Mouse (Mus musculus): Measurements from ENCODE around the gene Fam57a. TPM values are rescaled to one million over a fixed set of nuclear protein-coding genes. Genes with fewer than 3 reads are reported as not detected.

Gene Fam57a
- total RNA-seq (2021) = 1 to 10 TPM; 6.3 to 6.6 TPM
- long read RNA-seq, experiment 1, transcript Fam57a-201 (5 exons, 2,130 nt) = major isoform, 7 of 8 reads
- long read RNA-seq, experiment 1, partial matches to known transcripts = 0 of 8 reads
- long read RNA-seq, experiment 1, other reads (novel, unspliced or antisense) = 1 of 8 reads
- long read RNA-seq, experiment 2, transcript Fam57a-201 (5 exons, 2,130 nt) = major isoform, 10 of 11 reads
- long read RNA-seq, experiment 2, partial matches to known transcripts = 0 of 11 reads
- long read RNA-seq, experiment 2, other reads (novel, unspliced or antisense) = 0 of 11 reads

DNA sequence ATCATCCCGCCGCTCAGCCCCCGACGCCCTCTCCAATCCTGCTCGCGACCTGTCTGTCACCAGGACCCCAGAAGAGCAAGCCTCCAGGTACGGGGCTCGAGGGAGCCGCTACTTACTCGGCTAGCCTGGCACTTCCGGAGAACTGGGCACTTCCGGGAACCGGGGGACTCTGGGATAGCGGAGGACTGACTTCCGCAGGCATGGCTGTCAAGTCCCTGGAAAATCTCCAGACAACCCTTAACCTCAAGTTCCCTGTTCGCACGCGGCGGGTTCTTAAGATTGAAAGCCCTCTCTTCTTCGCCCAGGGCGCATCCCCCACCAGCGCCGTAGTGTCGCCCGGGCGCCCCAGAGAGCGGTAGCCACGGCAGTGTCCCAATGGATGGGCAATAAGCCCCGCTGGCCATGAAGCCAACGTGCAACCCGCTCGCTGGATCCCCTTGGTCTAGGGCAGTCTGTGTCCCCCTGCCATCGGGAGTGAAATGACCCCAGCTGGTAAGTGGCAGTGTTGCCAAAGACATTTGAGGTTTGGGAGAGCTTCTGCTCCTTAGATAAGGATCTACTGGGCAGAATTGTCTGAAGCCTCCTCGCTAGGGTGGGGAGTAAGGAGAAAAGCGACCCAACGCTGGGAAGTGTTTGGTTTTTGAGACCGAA is at the start of gene Fam57a, which contains the start of gene Vps53:
TSS of gene Fam57a (plus strand) at position 177 of the 651 bp plus-strand sequence.
TSS of gene Vps53 (minus strand) at position 153 of the 651 bp plus-strand sequence.
- DNase-seq = peak; percentile 83 to 90
- intact Hi-C loops (cut with DNase I) = no loop called here

DNA sequence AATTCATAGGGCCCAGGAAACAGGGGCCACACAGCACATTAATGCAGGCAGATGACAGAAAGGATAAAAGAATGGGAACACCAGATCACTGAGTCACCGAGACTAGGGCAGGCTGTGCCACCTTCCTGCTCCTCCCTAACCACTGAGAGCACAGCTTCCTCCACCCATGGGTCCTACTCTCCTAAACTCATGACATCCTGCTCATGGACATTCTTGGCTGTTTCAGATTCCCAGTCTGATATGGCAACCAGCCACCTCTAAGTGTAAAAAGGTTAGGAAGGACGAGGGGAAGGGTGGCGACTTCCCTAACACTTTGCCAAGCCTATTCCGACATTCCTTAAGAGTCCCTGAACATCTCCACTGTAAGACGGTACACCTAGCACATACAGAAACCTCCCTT is 48.6 kb upstream of the Fam57a start:
- DNase-seq = peak; percentile 43 to 47
- intact Hi-C loops (cut with DNase I) = loop anchor here (5.0 kb wide), 1 partner anchor 49 kb away; no protein-coding TSS in a partner anchor

DNA sequence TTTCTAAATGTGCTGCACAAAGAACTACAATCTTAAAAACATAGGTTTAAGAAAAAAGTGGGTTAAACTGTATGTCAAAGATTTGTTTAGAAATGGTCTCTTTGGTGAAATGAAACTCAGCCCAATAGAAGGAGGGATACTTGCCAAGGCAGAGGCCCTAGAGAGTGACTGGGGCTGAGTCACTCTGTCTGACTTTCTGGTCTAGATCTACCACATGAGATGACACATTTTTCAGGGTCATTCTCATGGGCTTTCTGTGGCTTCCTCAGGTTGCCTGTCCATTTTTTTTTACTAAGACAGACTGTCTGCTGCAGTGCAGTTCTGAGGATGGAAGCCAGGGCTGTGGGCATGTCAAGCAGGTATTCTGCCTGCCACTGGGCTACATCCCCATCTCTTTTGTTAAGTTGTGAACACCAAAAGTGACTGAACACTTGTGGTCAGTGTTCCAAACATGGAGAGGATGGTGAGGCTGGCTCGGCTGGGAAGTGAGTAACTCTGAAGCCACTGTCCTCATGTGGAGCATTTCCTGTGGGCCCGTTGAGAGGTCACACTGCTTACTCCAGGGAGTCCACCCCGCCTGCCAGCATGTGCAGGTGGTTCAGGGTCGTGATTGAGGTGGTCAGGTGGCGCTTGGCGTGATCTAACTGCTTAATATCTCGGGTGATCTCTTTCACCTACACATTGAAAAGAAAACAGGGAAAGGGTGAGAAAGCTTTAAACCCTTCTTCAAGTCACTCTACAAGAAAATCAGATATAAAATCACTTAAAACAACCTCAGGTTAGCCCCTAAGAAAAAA is 43.6 kb upstream of the Fam57a start:
- no peak for DNase-seq
- intact Hi-C loops (cut with DNase I) = no loop called here

DNA sequence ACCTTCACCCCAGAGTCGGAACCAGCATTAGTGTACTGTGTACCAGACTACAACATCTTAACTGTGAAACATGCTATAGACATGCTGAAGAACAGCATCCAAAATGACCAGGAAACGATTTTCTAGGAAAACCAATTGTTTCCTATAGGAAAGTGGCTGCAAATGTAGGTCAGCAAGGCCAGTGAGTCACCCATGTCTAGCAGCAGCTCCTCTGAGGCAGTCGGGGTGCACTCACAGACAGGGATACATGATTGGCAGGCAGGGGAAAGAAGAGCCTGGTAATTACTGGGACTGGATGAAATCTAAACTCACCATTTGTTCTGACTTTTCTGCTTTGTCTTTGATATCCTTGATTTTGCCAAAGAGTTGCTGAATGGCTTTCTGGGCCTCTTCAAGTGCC is 41.5 kb upstream of the Fam57a start:
- intact Hi-C loops (cut with DNase I) = no loop called here

GRCm38 (mm10) chr11:76144386-76144785 is 35.1 kb upstream of the Fam57a start:
- intact Hi-C loops (cut with DNase I) = no loop called here
- DNase-seq = no peak

More for the DNA sequence above, 41.5 kb upstream of the Fam57a start:
- no peak for DNase-seq

- intact Hi-C loops (cut with DNase I) = no loop called here
- DNase-seq = no peak
Observed at GRCm38 (mm10) chr11:76145169-76145568, 34.3 kb upstream of the Fam57a start.

GRCm38 (mm10) chr11:76146187-76147010 is 33.1 kb upstream of the Fam57a start:
- intact Hi-C loops (cut with DNase I) = no loop called here
- DNase-seq = no peak

DNA sequence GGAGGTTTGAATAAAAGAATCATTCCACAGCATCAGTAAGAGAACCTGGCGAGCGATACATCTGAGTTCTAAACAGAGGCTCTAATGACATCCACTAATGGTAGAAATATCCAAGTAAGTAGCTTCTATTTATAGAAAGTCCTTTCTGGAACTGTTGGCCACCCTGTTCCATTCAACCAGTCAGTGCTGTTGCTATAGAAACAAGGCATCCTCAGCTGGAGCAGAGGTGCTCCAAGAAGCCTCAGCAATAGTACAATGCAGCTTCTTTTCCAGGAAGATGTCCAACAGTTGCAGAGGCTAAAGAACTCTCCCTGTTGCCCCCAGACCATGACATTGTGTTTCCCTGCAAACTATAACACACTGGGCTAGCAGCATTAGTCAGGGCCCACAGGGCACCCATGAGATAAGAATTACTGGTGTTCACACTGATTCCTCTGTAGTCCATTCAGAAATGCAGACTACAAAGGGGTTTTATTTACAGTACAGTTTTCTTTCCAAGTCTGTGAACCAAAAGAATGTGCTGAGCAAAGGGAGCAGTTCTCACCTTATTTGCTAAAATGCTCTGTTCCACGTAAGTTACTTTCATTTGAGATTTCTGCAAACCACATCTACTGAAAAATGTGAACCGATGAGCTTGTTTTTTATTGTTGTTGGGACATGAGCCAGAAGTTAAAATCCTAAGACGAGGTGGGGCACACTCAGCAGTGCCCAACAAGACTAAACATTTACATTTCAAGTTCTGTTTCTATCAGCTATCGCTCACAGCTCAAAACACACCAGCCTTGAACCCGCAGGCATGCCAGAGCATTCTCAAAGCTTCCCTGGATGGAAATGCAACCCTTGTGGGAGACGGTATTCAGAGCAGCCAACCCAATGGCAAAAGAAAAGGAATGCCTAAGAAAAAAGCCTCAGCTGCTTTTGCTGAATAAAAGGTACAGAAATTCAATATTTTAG is 31.1 kb upstream of the Fam57a start:
- DNase-seq = peak in 1 of 2 experiments; percentile 10
- intact Hi-C loops (cut with DNase I) = no loop called here

GRCm38 (mm10) chr11:76150980-76151379 is 28.5 kb upstream of the Fam57a start:
- intact Hi-C loops (cut with DNase I) = no loop called here
- no peak for DNase-seq

GRCm38 (mm10) chr11:76153236-76153951 is 26.1 kb upstream of the Fam57a start:
- intact Hi-C loops (cut with DNase I) = no loop called here
- no peak for DNase-seq

- DNase-seq = no peak
- intact Hi-C loops (cut with DNase I) = no loop called here
Observed at GRCm38 (mm10) chr11:76154200-76154599, 25.3 kb upstream of the Fam57a start.

- no peak for DNase-seq
- intact Hi-C loops (cut with DNase I) = no loop called here
Observed at GRCm38 (mm10) chr11:76154861-76155260, 24.6 kb upstream of the Fam57a start.

- intact Hi-C loops (cut with DNase I) = no loop called here
- DNase-seq = no peak
Observed at GRCm38 (mm10) chr11:76158375-76158774, 21.1 kb upstream of the Fam57a start.

GRCm38 (mm10) chr11:76160251-76160650 is 19.2 kb upstream of the Fam57a start:
- intact Hi-C loops (cut with DNase I) = no loop called here
- DNase-seq = no peak

DNA sequence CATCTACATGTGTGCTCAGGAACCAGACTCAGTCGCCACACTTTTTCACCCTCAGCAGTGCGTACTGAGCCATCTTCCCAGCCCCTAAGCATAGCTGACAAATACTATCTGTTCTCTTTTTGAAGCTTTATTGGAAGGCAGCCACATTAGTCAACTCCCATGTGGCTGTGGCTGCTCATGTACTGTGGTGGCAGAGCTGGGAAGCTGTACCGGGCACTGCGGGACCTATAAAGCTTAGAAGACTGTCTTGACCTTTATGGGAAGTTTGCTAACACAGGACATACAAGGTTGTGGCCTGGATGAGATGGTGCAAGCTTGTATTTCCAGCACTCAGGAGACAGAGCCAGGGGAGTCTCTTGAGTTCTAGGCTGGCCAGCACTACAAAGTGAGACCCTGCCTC is 12.8 kb upstream of the Fam57a start:
- intact Hi-C loops (cut with DNase I) = loop anchor here (1.0 to 2.0 kb wide), 5 partner anchors 80 to 384 kb away; partner anchors contain the start of gene Rflnb
- peak in 1 of 2 experiments; percentile 8 for DNase-seq

DNA sequence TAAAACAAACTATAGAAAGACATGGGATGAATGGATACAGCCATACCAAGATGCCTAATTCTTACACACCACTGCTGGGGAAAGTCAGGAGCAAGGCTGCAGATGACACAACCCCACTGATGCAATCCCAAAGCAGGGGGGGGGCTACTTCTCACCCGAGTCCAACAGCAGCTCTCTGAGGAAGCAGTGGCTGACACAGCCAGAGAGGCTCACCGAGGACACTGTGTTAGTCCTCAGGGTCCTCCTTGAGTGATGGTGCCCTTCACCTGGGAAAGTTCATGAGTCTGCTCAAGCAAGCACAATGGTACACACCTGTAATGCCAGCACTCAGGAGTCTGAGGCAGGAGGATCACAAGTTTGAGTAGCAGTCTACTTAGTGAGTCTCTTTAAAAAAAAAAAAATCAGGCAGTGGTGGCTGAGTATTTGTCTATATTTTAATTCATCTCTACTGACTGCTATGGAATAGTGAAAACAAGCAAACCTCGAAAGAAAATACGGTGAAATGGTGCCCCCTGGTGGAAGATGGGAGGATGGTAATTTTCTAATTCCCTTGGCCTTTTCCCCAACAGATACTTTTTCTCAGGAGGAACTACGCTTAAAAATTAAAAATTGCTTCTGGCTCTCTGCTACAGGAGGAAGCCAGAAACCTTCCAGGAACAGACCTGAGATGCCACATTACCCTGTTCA is 12.2 kb upstream of the Fam57a start:
- peak; percentile 77 to 83 for DNase-seq
- intact Hi-C loops (cut with DNase I) = loop anchor here (1.0 to 2.0 kb wide), 4 partner anchors 140 to 384 kb away; partner anchors contain the start of gene Rflnb

DNA sequence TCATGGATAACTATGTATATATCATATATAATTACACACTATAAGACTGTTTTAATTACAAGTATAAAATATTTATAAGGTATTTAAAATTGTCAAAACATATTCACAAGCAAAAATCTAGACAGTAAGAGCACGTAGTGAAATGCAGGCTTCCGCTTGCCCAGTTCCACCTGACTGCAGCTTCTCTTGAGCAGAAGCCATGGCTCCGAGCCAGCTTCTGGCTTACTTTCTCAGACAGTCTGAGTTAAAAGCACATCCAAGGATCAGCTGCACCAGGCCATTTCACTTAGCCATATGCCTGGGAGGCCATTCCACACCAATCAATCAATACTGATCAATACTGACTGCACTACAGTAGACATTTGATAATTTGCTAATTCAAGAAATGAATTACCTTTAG is 10.5 kb upstream of the Fam57a start:
- DNase-seq = no peak
- intact Hi-C loops (cut with DNase I) = no loop called here

DNA sequence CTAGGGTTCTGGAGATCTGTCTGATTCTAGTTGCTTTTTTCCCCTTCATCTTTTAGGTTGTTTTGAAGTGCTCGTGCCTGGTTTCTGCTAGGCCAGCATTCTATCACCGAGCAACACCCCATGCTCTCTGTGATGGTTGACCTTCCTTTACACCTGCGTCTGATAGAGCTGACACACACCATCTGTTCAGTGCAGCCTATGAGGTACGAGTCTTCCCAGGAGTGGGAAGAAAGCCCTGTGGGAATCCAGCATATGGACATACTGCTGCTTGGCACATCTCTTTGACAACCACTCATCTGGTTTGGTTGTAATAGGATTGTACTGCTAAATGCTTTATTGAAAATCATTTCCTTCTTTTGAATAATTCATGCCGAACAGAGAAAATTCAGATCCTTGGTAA is 9.3 kb upstream of the Fam57a start:
- intact Hi-C loops (cut with DNase I) = no loop called here

More for the DNA sequence above, 9.3 kb upstream of the Fam57a start:
- DNase-seq = no peak

Measured in heart, postnatal 14 days (tissue).